Mouse (Mus musculus) B cell, adult 67 days (primary cell): Measurements from ENCODE around the gene Zswim2. TPM values are rescaled to one million over a fixed set of nuclear protein-coding genes. Genes with fewer than 3 reads are reported as not detected.

ENCODE experiments used
- total RNA-seq, 2 experiments: library from RNA; stranded (reverse); gene quantifications; 4 replicates each; pipeline ENCODE4 v1.2.4; 2023

The Zswim2 gene
- not detected for total RNA-seq

GRCm38 (mm10) chr2:83940931-83941361 lies at the start of gene Zswim2:
Zswim2 (minus strand) TSS chr2:83941228.

GRCm38 (mm10) chr2:83990253-83990652 lies 49.2 kb upstream of the Zswim2 start, which contains the start of gene Gm13691:
Gm13691 (plus strand) TSS chr2:83990553.

GRCm38 (mm10) chr2:83984443-83984842 lies 43.4 kb upstream of the Zswim2 start, which contains the start of gene Gm13697:
Gm13697 (plus strand) TSS chr2:83984743.

GRCm38 (mm10) chr2:83978633-83979032 lies 37.6 kb upstream of the Zswim2 start, which contains the start of gene Gm13694:
Gm13694 (plus strand) TSS chr2:83978933.

GRCm38 (mm10) chr2:83972823-83973222 lies 31.8 kb upstream of the Zswim2 start, which contains the start of gene Gm13696:
Gm13696 (plus strand) TSS chr2:83973123.

GRCm38 (mm10) chr2:83967013-83967412 lies 26.0 kb upstream of the Zswim2 start, which contains the start of gene Gm13695:
Gm13695 (plus strand) TSS chr2:83967313.

GRCm38 (mm10) chr2:83961203-83961602 lies 20.2 kb upstream of the Zswim2 start, which contains the start of gene Gm13693:
Gm13693 (plus strand) TSS chr2:83961503.

GRCm38 (mm10) chr2:83955393-83955792 lies 14.4 kb upstream of the Zswim2 start, which contains the start of gene Gm13698:
Gm13698 (plus strand) TSS chr2:83955693.

Other genes with a start within 250 kb of the Zswim2 start
- gene Itgav, start 216.8 kb downstream of the Zswim2 start, total RNA-seq, result 10 to 100 TPM; 56.0 to 63.1 TPM
- under 1 TPM; 0.09 to 0.17 TPM for gene Fam171b, start 128.6 kb downstream of the Zswim2 start, total RNA-seq
- 1 to 10 TPM; 3.4 to 4.0 TPM for gene Gm13698, start 14.5 kb upstream of the Zswim2 start, total RNA-seq
- 1 to 10 TPM; 3.4 to 4.0 TPM for gene Gm13693, start 20.3 kb upstream of the Zswim2 start, total RNA-seq
- gene Gm13695, start 26.1 kb upstream of the Zswim2 start, total RNA-seq, result not detected
- gene Gm13696, start 31.9 kb upstream of the Zswim2 start, total RNA-seq, result 1 to 10 TPM; 3.4 to 4.0 TPM
- 1 to 10 TPM; 3.4 to 4.0 TPM for gene Gm13694, start 37.7 kb upstream of the Zswim2 start, total RNA-seq
- 1 to 10 TPM; 3.4 to 4.0 TPM for gene Gm13697, start 43.5 kb upstream of the Zswim2 start, total RNA-seq
- 1 to 10 TPM; 3.4 to 4.0 TPM for gene Gm13691, start 49.3 kb upstream of the Zswim2 start, total RNA-seq